In the genomic region with DNA sequence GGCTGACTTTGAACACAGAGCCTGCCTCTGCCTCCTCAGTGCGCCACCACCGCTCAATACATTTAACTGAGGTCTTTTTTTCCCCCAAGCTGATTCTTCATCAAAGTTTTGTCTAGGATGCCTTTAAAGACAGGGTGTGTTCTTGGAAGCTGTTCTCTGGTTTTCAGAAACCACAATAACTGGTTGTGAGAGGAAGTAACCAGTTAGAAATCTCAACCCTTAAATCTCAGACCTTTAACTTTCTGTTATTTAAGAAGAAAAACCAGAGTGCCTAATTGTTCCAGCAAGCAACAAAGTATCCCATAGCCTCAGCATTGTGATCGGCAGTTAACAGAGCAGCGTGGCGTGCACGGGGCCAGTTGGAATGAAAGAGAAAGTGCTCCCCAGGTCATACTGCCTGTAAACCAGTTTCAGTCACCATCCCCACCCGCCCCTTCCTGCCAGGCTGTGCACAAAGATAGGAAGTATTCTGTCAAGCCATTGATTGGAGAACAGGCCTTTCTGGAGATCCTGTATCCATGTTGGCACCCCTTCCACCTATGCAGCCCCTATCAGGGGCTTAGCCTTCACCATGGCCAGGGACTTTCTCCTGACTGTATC, we compare ENCODE assay signal across 12 mouse cellular contexts.
DNase-seq lines count a peak whose midpoint lies in the region; ATAC-seq lines count a peak whose summit lies in the region.
"Had no signal": no experiment of that assay in that cellular context is flagged by ENCODE, and none has a peak within 500 bp of the region (broad histone marks: within the 10 kb centered on the region; RNA-seq: fewer than 3 reads in every experiment).

No protein-coding gene starts in this region.

- peak; percentile 93 for DNase-seq in heart, adult 11 months
- no peak for DNase-seq in heart, adult 8-10 months (ENCODE audit: low spot score)
- DNase-seq in B cell, adult 2 months = peak; percentile 33 to 34
- DNase-seq in adrenal gland, adult 18-20 months (ENCODE audit: low spot score in 2 of 2) = no peak
- DNase-seq in kidney, adult 8-10 months = no peak
- DNase-seq in adrenal gland, postnatal 4 days (ENCODE audit: low spot score in 2 of 2) = no peak
- DNase-seq: cerebellum, adult 9-11 months; kidney, adult 11 months; liver; right cerebral cortex, adult 18-20 months had no signal

- peak; percentile 78 for ATAC-seq in granulocyte monocyte progenitor cell, adult 5-6 weeks (replicated peaks; ENCODE audit: poor library complexity, severe bottlenecking)
- ATAC-seq in megakaryocyte progenitor cell, adult 5-6 weeks (replicated peaks; ENCODE audit: poor library complexity) = peak; percentile 78

Comparison
In these comparisons a context has a peak if more than half of its experiments do, and no peak if none do; other contexts are left out.
1. DNase-seq: peak in heart, adult 11 months (single experiment) and B cell, adult 2 months (2 of 2); none in heart, adult 8-10 months (single experiment), adrenal gland, adult 18-20 months (0 of 2), kidney, adult 8-10 months (0 of 2) and adrenal gland, postnatal 4 days (0 of 2).